Mouse (Mus musculus): Measurements from ENCODE around the gene Ascc1. TPM values are rescaled to one million over a fixed set of nuclear protein-coding genes. Genes with fewer than 3 reads are reported as not detected.
"Not testable (repeated sequence)": the region's sequence is repeated elsewhere in the genome, so short reads cannot be mapped to it uniquely, and the experiment has no call there.

The Ascc1 gene
- total and polyA plus RNA-seq, 2 experiments: 10.8 to 12.9 TPM

DNA sequence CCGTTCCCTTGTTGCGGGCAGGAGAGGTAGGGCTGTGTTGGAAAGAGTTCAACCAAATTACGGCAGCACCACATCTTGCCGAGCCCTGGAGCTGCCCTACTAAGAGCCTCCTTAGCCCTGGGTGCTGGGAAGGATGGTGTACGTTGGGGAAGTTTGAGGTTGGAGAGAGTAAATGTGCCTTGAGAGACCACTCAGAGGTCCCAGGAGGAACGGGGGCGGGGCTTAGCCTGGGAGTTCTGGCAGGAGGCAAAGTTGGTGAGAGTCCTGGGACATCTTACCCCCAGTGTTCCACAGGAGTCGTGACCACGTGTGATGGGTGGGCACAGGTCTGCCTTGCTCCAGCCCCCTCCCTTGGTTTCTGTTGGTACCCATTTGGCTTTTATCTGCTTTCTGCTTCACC, 131.6 kb downstream of the Ascc1 start:
- Histone ChIP-seq H3K36me3 (ENCODE audit: control insufficient read depth, insufficient read depth, low read length) (no peaks in the 10 kb centered on the region), H3K27ac (replicated peaks; ENCODE audit: insufficient read depth, low read depth, low read length) (no peak overlapping the region), H3K27me3 (ENCODE audit: control insufficient read depth, insufficient read depth, low read length) (no peaks in the 10 kb centered on the region), H3K4me3 (ENCODE audit: insufficient read depth, low read depth, low read length) (no peak overlapping the region), H3K79me2 (ENCODE audit: control insufficient read depth, insufficient read depth, low read length) (no peaks in the 10 kb centered on the region), H3K4me1 (ENCODE audit: control insufficient read depth, insufficient read depth, low read length) (no peaks in the 10 kb centered on the region), H3K9ac (ENCODE audit: low read depth, low read length) (no peak overlapping the region)
- WGBS: 54% methylated on average over 9 of the region's 9 CpGs
- DNase-seq (ENCODE audit: extremely low read depth, low read depth, low spot score): no peak
- TF ChIP-seq CTCF (IDR thresholded peaks at IDR 0.05; ENCODE audit: low read depth, low read length): no peak
- no peak for TF ChIP-seq POLR2A (IDR thresholded peaks at IDR 0.05; ENCODE audit: extremely low read depth, insufficient read depth, low read length)

DNA sequence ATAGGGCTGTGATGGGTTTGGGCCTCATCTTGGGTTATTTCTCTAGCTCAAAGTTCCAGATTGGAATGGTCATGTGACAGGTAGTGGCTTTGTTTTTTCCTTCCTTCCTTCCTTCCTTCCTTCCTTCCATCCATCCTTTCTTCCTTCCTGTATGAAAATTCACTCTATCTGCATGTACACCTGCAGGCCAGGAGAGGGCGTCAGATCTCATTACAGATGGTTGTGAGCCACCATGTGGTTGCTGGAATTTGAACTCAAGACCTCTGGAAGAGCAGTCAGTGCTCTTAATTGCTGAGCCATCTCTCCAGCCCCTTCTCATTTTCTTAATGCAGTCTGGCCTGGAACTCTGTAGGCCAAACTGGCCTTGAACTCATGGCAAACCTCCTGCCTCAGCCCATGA, 133.4 kb downstream of the Ascc1 start:
- not testable (repeated sequence) for H3K4me1 ChIP-seq (ENCODE audit: control insufficient read depth, insufficient read depth, low read length); H3K9ac ChIP-seq (ENCODE audit: low read depth, low read length); DNase-seq (ENCODE audit: extremely low read depth, low read depth, low spot score); H3K27ac ChIP-seq (replicated peaks; ENCODE audit: insufficient read depth, low read depth, low read length); H3K27me3 ChIP-seq (ENCODE audit: control insufficient read depth, insufficient read depth, low read length); H3K79me2 ChIP-seq (ENCODE audit: control insufficient read depth, insufficient read depth, low read length); H3K36me3 ChIP-seq (ENCODE audit: control insufficient read depth, insufficient read depth, low read length); H3K4me3 ChIP-seq (ENCODE audit: insufficient read depth, low read depth, low read length)
- WGBS: 47% methylated on average over 1 of the region's 1 CpGs

DNA sequence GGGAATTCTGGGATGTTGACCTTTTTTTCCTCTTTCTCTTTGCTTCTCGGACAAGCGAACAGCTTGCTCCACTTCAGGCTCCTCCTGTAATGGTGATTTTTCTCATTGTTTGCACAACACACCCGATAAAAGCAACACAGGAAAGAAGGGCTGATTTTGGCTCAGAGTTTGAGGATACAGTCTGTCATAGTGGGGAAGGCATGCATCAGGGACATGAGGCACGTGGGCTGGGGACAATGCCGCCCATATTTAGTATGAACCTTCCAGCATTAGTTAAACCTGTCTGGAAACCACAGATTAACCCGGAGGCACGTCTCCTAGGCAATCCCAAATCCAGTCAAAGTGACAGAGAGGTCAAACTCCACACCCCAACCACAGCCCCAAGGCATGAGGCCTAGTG, 134.3 kb downstream of the Ascc1 start:
- no peaks in the 10 kb centered on the region for H3K27me3 ChIP-seq (ENCODE audit: control insufficient read depth, insufficient read depth, low read length)
- TF ChIP-seq POLR2A (IDR thresholded peaks at IDR 0.05; ENCODE audit: extremely low read depth, insufficient read depth, low read length): no peak
- no peak for TF ChIP-seq CTCF (IDR thresholded peaks at IDR 0.05; ENCODE audit: low read depth, low read length)
- H3K27ac ChIP-seq (replicated peaks; ENCODE audit: insufficient read depth, low read depth, low read length): no peak overlapping the region
- no peak overlapping the region for H3K9ac ChIP-seq (ENCODE audit: low read depth, low read length)
- H3K4me1 ChIP-seq (ENCODE audit: control insufficient read depth, insufficient read depth, low read length): no peaks in the 10 kb centered on the region
- no peak for DNase-seq (ENCODE audit: extremely low read depth, low read depth, low spot score)
- H3K79me2 ChIP-seq (ENCODE audit: control insufficient read depth, insufficient read depth, low read length): no peaks in the 10 kb centered on the region
- no peaks in the 10 kb centered on the region for H3K36me3 ChIP-seq (ENCODE audit: control insufficient read depth, insufficient read depth, low read length)
- H3K4me3 ChIP-seq (ENCODE audit: insufficient read depth, low read depth, low read length): no peak overlapping the region
- WGBS: 70% methylated on average over 7 of the region's 7 CpGs

DNA sequence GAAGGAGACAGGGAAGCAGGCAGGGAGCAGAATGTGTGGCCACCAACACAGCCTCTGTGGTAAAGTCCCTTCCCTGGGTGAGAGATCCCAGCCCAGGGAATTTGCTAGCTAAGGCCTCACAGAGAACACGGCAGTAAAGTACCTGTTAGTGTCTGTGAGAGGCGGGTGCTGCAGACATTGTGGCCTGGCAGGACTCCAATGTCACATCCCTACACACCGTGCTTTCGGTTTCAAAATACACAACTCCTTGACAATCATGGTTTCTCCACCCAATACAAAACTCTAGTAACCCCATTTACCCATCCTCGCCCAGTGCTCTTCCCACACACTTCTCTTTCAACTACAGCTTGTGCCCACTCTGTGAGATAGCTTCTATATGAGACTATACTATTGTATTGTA, 136.1 kb downstream of the Ascc1 start:
- Histone ChIP-seq H3K4me3 (ENCODE audit: insufficient read depth, low read depth, low read length) (no peak overlapping the region), H3K36me3 (ENCODE audit: control insufficient read depth, insufficient read depth, low read length) (no peaks in the 10 kb centered on the region), H3K27ac (replicated peaks; ENCODE audit: insufficient read depth, low read depth, low read length) (no peak overlapping the region), H3K79me2 (ENCODE audit: control insufficient read depth, insufficient read depth, low read length) (no peaks in the 10 kb centered on the region), H3K9ac (ENCODE audit: low read depth, low read length) (no peak overlapping the region), H3K27me3 (ENCODE audit: control insufficient read depth, insufficient read depth, low read length) (no peaks in the 10 kb centered on the region), H3K4me1 (ENCODE audit: control insufficient read depth, insufficient read depth, low read length) (no peaks in the 10 kb centered on the region)
- DNase-seq (ENCODE audit: extremely low read depth, low read depth, low spot score): no peak
- WGBS: 64% methylated on average over 5 of the region's 5 CpGs
- TF ChIP-seq CTCF (IDR thresholded peaks at IDR 0.05; ENCODE audit: low read depth, low read length) (no peak), POLR2A (IDR thresholded peaks at IDR 0.05; ENCODE audit: extremely low read depth, insufficient read depth, low read length) (no peak)

DNA sequence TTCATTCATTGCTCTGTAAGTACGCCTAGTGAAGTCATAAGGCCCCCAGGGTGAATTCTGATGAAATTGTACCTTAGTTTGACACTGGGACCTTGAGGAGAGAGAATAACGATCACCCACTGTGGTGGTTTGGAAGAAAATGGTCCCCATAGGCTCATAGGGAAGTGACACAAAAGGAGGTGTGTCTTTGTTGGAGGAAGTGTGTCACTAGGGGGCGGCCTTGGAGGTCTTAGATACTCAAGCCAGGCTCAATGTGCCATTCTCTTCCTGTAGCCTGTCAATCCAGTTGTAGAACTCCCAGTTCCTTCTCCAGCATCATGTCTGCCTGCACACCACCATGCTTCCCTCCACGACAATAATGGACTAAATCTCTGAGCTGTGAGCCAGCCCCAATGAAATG, 138.1 kb downstream of the Ascc1 start:
- Histone ChIP-seq H3K27ac (replicated peaks; ENCODE audit: insufficient read depth, low read depth, low read length) (no peak overlapping the region), H3K27me3 (ENCODE audit: control insufficient read depth, insufficient read depth, low read length) (no peaks in the 10 kb centered on the region), H3K4me3 (ENCODE audit: insufficient read depth, low read depth, low read length) (no peak overlapping the region), H3K79me2 (ENCODE audit: control insufficient read depth, insufficient read depth, low read length) (no peaks in the 10 kb centered on the region), H3K9ac (ENCODE audit: low read depth, low read length) (no peak overlapping the region), H3K4me1 (ENCODE audit: control insufficient read depth, insufficient read depth, low read length) (no peaks in the 10 kb centered on the region), H3K36me3 (ENCODE audit: control insufficient read depth, insufficient read depth, low read length) (no peaks in the 10 kb centered on the region)
- WGBS: 94% methylated on average over 4 of the region's 4 CpGs
- TF ChIP-seq POLR2A (IDR thresholded peaks at IDR 0.05; ENCODE audit: extremely low read depth, insufficient read depth, low read length): no peak
- TF ChIP-seq CTCF (IDR thresholded peaks at IDR 0.05; ENCODE audit: low read depth, low read length): no peak
- no peak for DNase-seq (ENCODE audit: extremely low read depth, low read depth, low spot score)

DNA sequence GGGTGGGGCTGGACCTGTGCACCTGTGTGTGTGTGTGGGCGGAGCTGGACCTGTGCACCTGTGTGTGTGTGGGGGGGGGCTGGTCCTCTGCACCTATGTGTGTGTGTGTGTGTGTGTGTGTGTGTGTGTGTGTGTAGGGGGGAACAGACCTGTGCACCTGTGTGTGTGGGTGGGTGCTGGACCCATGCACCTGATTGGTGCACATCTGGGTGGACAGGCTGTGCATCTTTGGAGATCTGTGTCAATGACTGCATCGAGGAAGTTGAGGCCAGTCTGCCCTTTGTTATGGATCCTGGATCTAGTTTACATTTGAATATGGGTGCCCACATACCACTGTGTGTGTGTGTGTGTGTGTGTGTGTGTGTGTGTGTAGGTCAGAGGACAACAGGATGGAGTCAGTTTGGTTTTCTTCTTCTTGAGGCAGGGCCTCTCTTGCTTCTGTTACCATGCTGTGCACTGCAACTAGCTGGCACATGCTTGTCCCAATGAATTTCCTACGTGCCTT, 139.1 kb downstream of the Ascc1 start:
- Histone ChIP-seq H3K4me3 (ENCODE audit: insufficient read depth, low read depth, low read length) (no peak overlapping the region), H3K4me1 (ENCODE audit: control insufficient read depth, insufficient read depth, low read length) (no peaks in the 10 kb centered on the region), H3K9ac (ENCODE audit: low read depth, low read length) (no peak overlapping the region), H3K36me3 (ENCODE audit: control insufficient read depth, insufficient read depth, low read length) (no peaks in the 10 kb centered on the region), H3K27ac (replicated peaks; ENCODE audit: insufficient read depth, low read depth, low read length) (no peak overlapping the region), H3K27me3 (ENCODE audit: control insufficient read depth, insufficient read depth, low read length) (no peaks in the 10 kb centered on the region), H3K79me2 (ENCODE audit: control insufficient read depth, insufficient read depth, low read length) (no peaks in the 10 kb centered on the region)
- TF ChIP-seq POLR2A (IDR thresholded peaks at IDR 0.05; ENCODE audit: extremely low read depth, insufficient read depth, low read length) (no peak), CTCF (IDR thresholded peaks at IDR 0.05; ENCODE audit: low read depth, low read length) (no peak)
- 93% methylated on average over 3 of the region's 3 CpGs for WGBS
- DNase-seq (ENCODE audit: extremely low read depth, low read depth, low spot score): no peak

DNA sequence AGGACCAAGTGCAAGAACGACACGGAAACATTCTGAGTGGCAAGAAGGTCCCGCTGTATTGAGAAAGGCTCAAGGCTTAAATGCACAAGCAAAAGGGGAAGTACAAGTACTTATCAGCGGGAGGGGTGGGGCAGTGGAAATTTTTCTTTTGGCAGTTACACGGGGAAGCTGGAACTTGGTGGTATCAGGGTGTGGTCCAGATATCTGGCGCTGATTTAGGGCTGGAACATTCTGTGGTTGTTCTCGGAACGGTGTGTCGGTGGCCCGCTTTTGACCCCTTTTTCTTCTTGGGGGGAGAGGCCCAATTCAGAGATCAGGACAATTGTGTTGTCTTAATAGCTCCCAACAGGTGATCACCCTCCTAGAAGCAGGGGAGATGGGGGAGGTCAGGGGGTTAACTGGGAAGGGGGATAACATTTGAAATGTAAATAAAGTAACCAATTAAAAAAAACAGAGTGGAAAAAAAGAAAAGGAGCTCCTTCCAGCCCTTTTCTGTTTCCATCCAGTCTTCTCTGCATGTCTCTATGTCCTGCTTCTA, 145.0 kb downstream of the Ascc1 start:
- H3K9ac ChIP-seq (ENCODE audit: low read depth, low read length); H3K4me3 ChIP-seq (ENCODE audit: insufficient read depth, low read depth, low read length); H3K79me2 ChIP-seq (ENCODE audit: control insufficient read depth, insufficient read depth, low read length); H3K27me3 ChIP-seq (ENCODE audit: control insufficient read depth, insufficient read depth, low read length); DNase-seq (ENCODE audit: extremely low read depth, low read depth, low spot score); H3K27ac ChIP-seq (replicated peaks; ENCODE audit: insufficient read depth, low read depth, low read length); H3K36me3 ChIP-seq (ENCODE audit: control insufficient read depth, insufficient read depth, low read length); H3K4me1 ChIP-seq (ENCODE audit: control insufficient read depth, insufficient read depth, low read length): not testable (repeated sequence)
- WGBS: 71% methylated on average over 10 of the region's 10 CpGs

All from liver, adult 2 months (tissue).